Mouse (Mus musculus): Measurements from ENCODE around the gene Rbfox3. TPM values are rescaled to one million over a fixed set of nuclear protein-coding genes. Genes with fewer than 3 reads are reported as not detected.

Rbfox3 gene
- polyA plus RNA-seq, 1 experiment from 2014 or later = 1.7 TPM

DNA sequence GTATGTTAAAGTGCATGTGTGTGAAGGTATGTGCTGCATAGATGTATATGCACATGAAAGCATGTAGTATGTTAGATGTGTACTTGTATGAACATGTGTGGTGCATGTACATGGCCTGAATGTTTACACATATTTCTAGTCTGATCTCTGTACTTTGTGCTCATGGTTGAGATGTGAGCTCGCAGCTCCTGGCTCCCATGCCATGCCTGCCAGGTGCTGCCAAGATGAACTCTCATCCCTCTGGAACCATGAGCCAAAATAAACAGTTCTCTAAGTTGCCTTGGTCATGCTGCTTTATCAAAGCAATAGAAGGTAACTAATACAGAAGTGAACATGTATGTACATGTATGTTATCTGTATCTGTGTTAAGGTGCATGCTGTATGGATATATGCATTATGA is 161.9 kb downstream of the Rbfox3 start:
- no peak for DNase-seq (ENCODE audit: low spot score)
- Histone ChIP-seq H3K9ac (ENCODE audit: low read length) (no peak overlapping the region), H3K4me3 (ENCODE audit: low read depth, low read length) (no peak overlapping the region), H3K27ac (ENCODE audit: low read depth) (no peak overlapping the region), H3K9me3 (ENCODE audit: control insufficient read depth, low read length) (no peaks in the 10 kb centered on the region), H3K4me1 (replicated peaks; ENCODE audit: control insufficient read depth, insufficient read depth, low read length) (peaks cover 7% of the 10 kb centered on the region), H3K4me2 (ENCODE audit: low read length) (no peak overlapping the region), H3K36me3 (ENCODE audit: control insufficient read depth, insufficient read depth, low read length) (no peaks in the 10 kb centered on the region), H3K27me3 (replicated peaks; ENCODE audit: control insufficient read depth, insufficient read depth, low read length) (peaks cover 14% of the 10 kb centered on the region)
- ATAC-seq (replicated peaks; ENCODE audit: low FRiP score, low TSS enrichment, low read depth) = no peak
- whole genome bisulfite sequencing = 96% methylated on average over 1 of the region's 1 CpGs

DNA sequence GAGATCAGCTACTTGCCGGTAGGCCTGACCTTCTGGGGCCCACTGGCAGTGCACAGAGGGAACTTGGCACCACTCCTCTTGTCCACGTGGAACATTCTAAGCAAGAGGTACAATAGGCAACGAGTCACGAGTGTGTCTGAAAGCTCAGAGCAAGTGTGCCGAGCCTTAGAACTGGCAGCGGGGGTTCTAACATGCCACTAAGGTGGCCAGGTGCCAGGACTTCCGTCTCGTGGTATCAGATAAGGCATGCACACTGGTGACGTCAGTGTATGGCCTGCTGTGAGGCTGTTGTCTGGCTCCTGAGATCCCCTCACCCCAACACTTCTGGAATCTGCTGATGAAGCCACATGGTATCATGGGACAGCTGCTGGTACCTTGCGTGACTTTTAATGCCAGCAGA is 162.8 kb downstream of the Rbfox3 start:
- H3K4me1 ChIP-seq (replicated peaks; ENCODE audit: control insufficient read depth, insufficient read depth, low read length) = peaks cover 12% of the 10 kb centered on the region
- no peak overlapping the region for H3K27ac ChIP-seq (ENCODE audit: low read depth)
- ATAC-seq (replicated peaks; ENCODE audit: low FRiP score, low TSS enrichment, low read depth) (no peak), DNase-seq (ENCODE audit: low spot score) (no peak)
- H3K27me3 ChIP-seq (replicated peaks; ENCODE audit: control insufficient read depth, insufficient read depth, low read length) = peaks cover 23% of the 10 kb centered on the region
- H3K4me3 ChIP-seq (ENCODE audit: low read depth, low read length) = no peak overlapping the region
- no peaks in the 10 kb centered on the region for H3K9me3 ChIP-seq (ENCODE audit: control insufficient read depth, low read length)
- no peak overlapping the region for H3K4me2 ChIP-seq (ENCODE audit: low read length)
- no peak overlapping the region for H3K9ac ChIP-seq (ENCODE audit: low read length)
- 75% methylated on average over 10 of the region's 10 CpGs for WGBS
- no peaks in the 10 kb centered on the region for H3K36me3 ChIP-seq (ENCODE audit: control insufficient read depth, insufficient read depth, low read length)

DNA sequence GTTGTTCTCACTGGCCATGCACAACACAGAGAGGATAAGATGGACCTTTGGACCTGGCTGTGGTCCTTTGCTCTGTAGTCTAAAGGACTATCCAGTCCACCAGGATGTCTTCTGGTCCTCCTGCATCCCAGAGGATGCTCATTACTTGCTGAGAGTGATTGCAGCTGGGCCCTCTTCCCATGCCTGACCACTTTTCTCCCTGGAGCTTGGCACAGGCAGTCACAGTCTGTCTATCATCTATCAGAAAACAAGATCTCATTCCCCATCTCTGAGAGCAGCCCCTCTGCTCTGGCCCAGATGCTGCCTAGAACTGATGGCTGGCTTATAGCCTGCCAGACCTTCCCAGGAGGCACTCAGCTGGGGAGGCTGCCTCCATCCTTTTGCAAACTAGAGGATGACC is 166.1 kb downstream of the Rbfox3 start:
- Histone ChIP-seq H3K4me1 (replicated peaks; ENCODE audit: control insufficient read depth, insufficient read depth, low read length) (peaks cover 12% of the 10 kb centered on the region), H3K27me3 (replicated peaks; ENCODE audit: control insufficient read depth, insufficient read depth, low read length) (peaks cover 23% of the 10 kb centered on the region), H3K36me3 (ENCODE audit: control insufficient read depth, insufficient read depth, low read length) (no peaks in the 10 kb centered on the region), H3K4me3 (ENCODE audit: low read depth, low read length) (no peak overlapping the region), H3K9me3 (ENCODE audit: control insufficient read depth, low read length) (no peaks in the 10 kb centered on the region), H3K27ac (ENCODE audit: low read depth) (no peak overlapping the region), H3K4me2 (ENCODE audit: low read length) (no peak overlapping the region), H3K9ac (ENCODE audit: low read length) (no peak overlapping the region)
- DNase-seq (ENCODE audit: low spot score) = no peak
- no peak for ATAC-seq (replicated peaks; ENCODE audit: low FRiP score, low TSS enrichment, low read depth)

DNA sequence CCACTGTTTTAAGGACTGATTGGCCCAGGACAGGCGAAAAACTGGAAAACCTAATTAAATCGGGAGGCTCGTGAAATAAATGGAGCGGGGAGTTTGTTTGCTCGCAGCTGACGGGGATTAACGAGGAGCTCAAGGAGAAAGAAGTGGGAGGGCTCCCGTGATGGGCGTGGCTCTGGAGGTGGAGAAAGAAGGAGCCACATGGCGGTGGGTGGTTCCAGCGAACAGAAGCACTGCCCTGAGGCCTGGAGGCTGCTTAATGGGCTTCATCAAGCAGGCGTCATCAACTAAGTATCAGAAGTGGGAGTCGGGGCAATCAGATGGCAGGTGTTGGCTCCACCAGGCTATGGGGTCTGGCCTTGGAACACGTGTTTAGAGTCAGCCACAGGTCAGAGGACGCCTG is 166.6 kb downstream of the Rbfox3 start:
- Histone ChIP-seq H3K27ac (ENCODE audit: low read depth) (no peak overlapping the region), H3K27me3 (replicated peaks; ENCODE audit: control insufficient read depth, insufficient read depth, low read length) (peaks cover 23% of the 10 kb centered on the region), H3K36me3 (ENCODE audit: control insufficient read depth, insufficient read depth, low read length) (no peaks in the 10 kb centered on the region), H3K4me1 (replicated peaks; ENCODE audit: control insufficient read depth, insufficient read depth, low read length) (peaks cover 12% of the 10 kb centered on the region), H3K9me3 (ENCODE audit: control insufficient read depth, low read length) (no peaks in the 10 kb centered on the region), H3K4me2 (ENCODE audit: low read length) (peak overlapping the region; percentile 44), H3K9ac (ENCODE audit: low read length) (no peak overlapping the region), H3K4me3 (ENCODE audit: low read depth, low read length) (no peak overlapping the region)
- DNase-seq (ENCODE audit: low spot score) = peak; percentile 67
- ATAC-seq (replicated peaks; ENCODE audit: low FRiP score, low TSS enrichment, low read depth) = 0 out of 2 replicates have a peak, but pooled peaks have one; percentile 51
- 1% methylated on average over 15 of the region's 15 CpGs for WGBS

DNA sequence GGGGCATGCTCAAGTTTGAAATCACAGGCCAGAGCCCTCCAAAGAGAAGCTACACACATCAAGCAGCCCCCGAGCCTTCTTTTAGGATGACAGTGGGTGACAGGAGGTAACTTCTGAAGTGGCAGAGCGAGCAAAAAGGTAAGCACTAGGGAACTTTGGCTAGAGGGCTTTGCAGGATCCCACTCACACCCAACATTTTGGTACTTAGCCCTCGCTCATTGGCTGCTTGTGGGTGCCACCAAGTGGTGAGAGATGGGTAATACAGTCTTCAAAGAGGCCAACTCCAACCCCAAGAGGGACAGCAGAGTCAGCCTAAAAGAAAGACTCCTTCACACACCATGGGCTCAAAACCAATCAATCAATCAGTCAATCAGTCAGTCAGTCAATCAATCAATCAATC is 168.6 kb downstream of the Rbfox3 start:
- H3K27me3 ChIP-seq (replicated peaks; ENCODE audit: control insufficient read depth, insufficient read depth, low read length) = peaks cover 27% of the 10 kb centered on the region
- H3K9ac ChIP-seq (ENCODE audit: low read length) = no peak overlapping the region
- no peaks in the 10 kb centered on the region for H3K36me3 ChIP-seq (ENCODE audit: control insufficient read depth, insufficient read depth, low read length)
- H3K4me1 ChIP-seq (replicated peaks; ENCODE audit: control insufficient read depth, insufficient read depth, low read length) = peaks cover 18% of the 10 kb centered on the region
- DNase-seq (ENCODE audit: low spot score) (peak; percentile 68), ATAC-seq (replicated peaks; ENCODE audit: low FRiP score, low TSS enrichment, low read depth) (no peak)
- H3K4me3 ChIP-seq (ENCODE audit: low read depth, low read length) = no peak overlapping the region
- 16% methylated on average over 3 of the region's 3 CpGs for WGBS
- H3K27ac ChIP-seq (ENCODE audit: low read depth) = no peak overlapping the region
- no peaks in the 10 kb centered on the region for H3K9me3 ChIP-seq (ENCODE audit: control insufficient read depth, low read length)
- no peak overlapping the region for H3K4me2 ChIP-seq (ENCODE audit: low read length)

DNA sequence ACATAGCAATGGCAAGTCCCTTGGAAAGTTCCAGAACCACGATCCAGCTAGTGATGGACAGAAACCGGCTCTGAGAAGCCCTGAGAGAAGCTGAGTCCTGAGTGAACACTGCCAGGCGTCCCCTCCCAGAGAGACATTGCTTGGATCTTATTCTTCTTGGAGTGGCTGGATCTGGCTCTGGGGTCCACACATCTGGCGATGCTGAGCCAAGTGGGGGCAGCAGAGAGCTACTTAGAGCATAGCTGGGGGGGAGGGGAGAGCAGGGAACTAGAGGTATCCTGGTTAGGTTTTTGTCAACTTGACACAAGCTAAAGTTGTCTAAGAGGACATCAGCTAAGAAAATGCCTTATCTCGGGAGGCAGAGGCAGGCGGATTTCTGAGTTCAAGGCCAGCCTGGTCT is 170.1 kb downstream of the Rbfox3 start:
- no peak for DNase-seq (ENCODE audit: low spot score)
- H3K27me3 ChIP-seq (replicated peaks; ENCODE audit: control insufficient read depth, insufficient read depth, low read length) = peaks cover 26% of the 10 kb centered on the region
- 31% methylated on average over 6 of the region's 6 CpGs for WGBS

DNA sequence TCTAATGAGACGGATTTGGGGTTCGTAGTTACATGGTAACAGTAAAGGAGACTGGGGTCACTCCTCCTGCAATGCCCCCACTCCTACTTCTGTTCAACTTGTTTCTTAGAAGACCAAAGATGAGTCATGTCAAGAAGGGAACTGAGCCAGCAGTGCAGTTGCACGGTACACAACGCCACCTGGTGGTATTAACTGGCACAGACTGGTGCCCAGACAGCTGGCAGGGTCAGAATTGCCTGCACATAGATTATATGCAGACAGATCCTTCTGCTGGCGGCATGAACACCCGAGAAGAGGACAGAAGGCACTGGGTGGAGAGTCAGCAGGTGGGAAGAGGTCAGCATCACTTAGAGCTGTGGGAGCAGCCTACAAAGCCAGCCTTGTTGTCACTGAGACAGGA is 171.4 kb downstream of the Rbfox3 start:
- Histone ChIP-seq H3K9ac (ENCODE audit: low read length) (no peak overlapping the region), H3K4me1 (replicated peaks; ENCODE audit: control insufficient read depth, insufficient read depth, low read length) (peaks cover 15% of the 10 kb centered on the region), H3K36me3 (ENCODE audit: control insufficient read depth, insufficient read depth, low read length) (no peaks in the 10 kb centered on the region), H3K27me3 (replicated peaks; ENCODE audit: control insufficient read depth, insufficient read depth, low read length) (peaks cover 16% of the 10 kb centered on the region; the same call in 1 of the 2 replicates), H3K9me3 (ENCODE audit: control insufficient read depth, low read length) (no peaks in the 10 kb centered on the region), H3K4me2 (ENCODE audit: low read length) (no peak overlapping the region), H3K27ac (ENCODE audit: low read depth) (no peak overlapping the region), H3K4me3 (ENCODE audit: low read depth, low read length) (no peak overlapping the region)
- ATAC-seq (replicated peaks; ENCODE audit: low FRiP score, low TSS enrichment, low read depth) (no peak), DNase-seq (ENCODE audit: low spot score) (peak; percentile 82)
- WGBS = 14% methylated on average over 6 of the region's 6 CpGs

More for the DNA sequence above, 170.1 kb downstream of the Rbfox3 start:
- no peaks in the 10 kb centered on the region for H3K9me3 ChIP-seq (ENCODE audit: control insufficient read depth, low read length)
- H3K4me1 ChIP-seq (replicated peaks; ENCODE audit: control insufficient read depth, insufficient read depth, low read length) = peaks cover 18% of the 10 kb centered on the region
- no peak overlapping the region for H3K27ac ChIP-seq (ENCODE audit: low read depth)
- H3K36me3 ChIP-seq (ENCODE audit: control insufficient read depth, insufficient read depth, low read length) = no peaks in the 10 kb centered on the region
- no peak overlapping the region for H3K4me3 ChIP-seq (ENCODE audit: low read depth, low read length)
- no peak overlapping the region for H3K9ac ChIP-seq (ENCODE audit: low read length)
- ATAC-seq (replicated peaks; ENCODE audit: low FRiP score, low TSS enrichment, low read depth) = no peak
- no peak overlapping the region for H3K4me2 ChIP-seq (ENCODE audit: low read length)

DNA sequence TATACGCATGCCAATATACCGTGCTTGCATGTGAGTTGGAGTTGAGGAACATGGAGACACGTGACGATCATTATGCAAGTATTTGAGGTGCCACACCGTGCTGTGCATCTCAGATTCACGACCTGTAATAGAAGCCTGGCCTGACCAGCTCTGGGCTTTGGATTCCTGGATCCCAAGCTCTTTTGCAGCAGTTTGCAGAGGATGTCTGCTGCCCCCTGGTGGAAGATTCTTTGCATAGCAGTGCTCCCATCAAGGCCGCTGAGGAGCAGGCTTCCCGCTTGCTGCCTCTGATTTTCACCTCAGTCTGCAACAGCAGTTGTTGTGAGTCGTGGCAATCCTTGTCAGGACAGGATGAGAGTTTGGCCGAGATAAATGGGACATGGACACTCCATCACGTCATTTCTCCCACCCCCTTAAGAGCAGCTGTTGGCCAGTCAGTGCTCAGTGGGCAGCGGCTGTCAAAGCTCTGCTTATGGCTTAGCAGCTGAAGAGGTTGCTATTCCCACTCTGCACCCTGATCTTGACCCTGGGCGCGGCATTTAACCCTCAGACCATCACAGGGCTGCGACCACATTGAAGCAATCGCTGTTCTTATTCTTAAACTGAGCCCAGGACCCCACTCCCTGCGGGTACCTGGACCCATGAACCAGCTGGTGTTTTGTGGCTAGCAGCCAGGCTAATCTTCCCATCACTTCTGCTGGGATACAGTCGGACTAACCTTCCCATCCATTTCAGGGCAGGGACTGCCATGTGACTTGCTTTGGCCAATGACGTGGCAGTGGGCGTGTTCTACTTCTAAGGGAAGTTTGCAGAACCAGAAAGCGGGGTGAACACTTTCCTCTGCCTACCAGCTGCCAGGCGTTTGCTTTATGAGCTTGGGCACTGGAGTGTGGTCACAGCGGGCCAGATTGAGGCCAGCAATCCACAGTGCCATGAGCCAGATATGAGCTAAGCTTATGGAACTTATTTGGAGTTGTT is 172.3 kb downstream of the Rbfox3 start:
- ATAC-seq (replicated peaks; ENCODE audit: low FRiP score, low TSS enrichment, low read depth) (peak; percentile 60), DNase-seq (ENCODE audit: low spot score) (peak; percentile 94)
- Histone ChIP-seq H3K27me3 (replicated peaks; ENCODE audit: control insufficient read depth, insufficient read depth, low read length) (peaks cover 10% of the 10 kb centered on the region; the same call in 1 of the 2 replicates), H3K4me1 (replicated peaks; ENCODE audit: control insufficient read depth, insufficient read depth, low read length) (peaks cover 7% of the 10 kb centered on the region), H3K36me3 (ENCODE audit: control insufficient read depth, insufficient read depth, low read length) (no peaks in the 10 kb centered on the region), H3K9me3 (ENCODE audit: control insufficient read depth, low read length) (no peaks in the 10 kb centered on the region), H3K9ac (ENCODE audit: low read length) (no peak overlapping the region), H3K27ac (ENCODE audit: low read depth) (no peak overlapping the region), H3K4me2 (ENCODE audit: low read length) (peak overlapping the region; percentile 15), H3K4me3 (ENCODE audit: low read depth, low read length) (no peak overlapping the region)
- WGBS = 10% methylated on average over 23 of the region's 23 CpGs

DNA sequence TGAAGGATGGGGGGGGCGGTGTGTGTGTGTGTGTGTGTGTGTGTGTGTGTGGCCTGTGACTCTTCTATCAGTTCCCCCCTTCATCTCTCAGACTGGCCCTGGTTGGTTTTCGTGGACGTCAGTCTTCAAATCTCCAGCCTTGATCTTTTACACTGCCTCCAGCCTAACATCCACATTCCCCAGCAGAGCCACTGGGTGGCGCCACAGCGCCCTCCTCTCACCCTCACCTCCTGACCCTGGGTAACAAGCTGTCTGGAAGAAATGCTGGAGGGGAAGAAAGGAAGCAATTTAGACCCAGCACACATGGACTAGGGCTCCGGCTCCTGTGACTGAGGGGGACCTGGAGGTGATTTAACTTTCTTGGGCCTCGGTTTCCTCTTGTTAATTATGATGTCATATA is 173.1 kb downstream of the Rbfox3 start:
- no peak for ATAC-seq (replicated peaks; ENCODE audit: low FRiP score, low TSS enrichment, low read depth)
- Histone ChIP-seq H3K4me3 (ENCODE audit: low read depth, low read length) (no peak overlapping the region), H3K4me2 (ENCODE audit: low read length) (no peak overlapping the region), H3K9ac (ENCODE audit: low read length) (no peak overlapping the region), H3K9me3 (ENCODE audit: control insufficient read depth, low read length) (no peaks in the 10 kb centered on the region), H3K4me1 (replicated peaks; ENCODE audit: control insufficient read depth, insufficient read depth, low read length) (peaks cover 6% of the 10 kb centered on the region; the same call in 1 of the 2 replicates), H3K36me3 (ENCODE audit: control insufficient read depth, insufficient read depth, low read length) (no peaks in the 10 kb centered on the region), H3K27me3 (replicated peaks; ENCODE audit: control insufficient read depth, insufficient read depth, low read length) (peaks cover 4% of the 10 kb centered on the region; the same call in 1 of the 2 replicates), H3K27ac (ENCODE audit: low read depth) (no peak overlapping the region)
- DNase-seq (ENCODE audit: low spot score) = no peak
- WGBS = 46% methylated on average over 7 of the region's 7 CpGs

Measured in intestine, embryonic 14.5 days (tissue).